Mouse (Mus musculus): ENCODE measurements at regions not wholly inside any gene's neighbourhood (a gene's known extent, or its start where the extent isn't known, plus 50 kb on each side); places are given as distances from the start of the nearest gene placed in this dataset.

- H3K36me3 ChIP-seq = no peaks in the 10 kb centered on the region
- 73% methylated on average over 3 of the region's 3 CpGs for WGBS
Observed at GRCm38 (mm10) chr2:16929974-16930373, 573.9 kb downstream of the Plxdc2 start.

GRCm38 (mm10) chr2:16959432-16959831, 603.3 kb downstream of the Plxdc2 start:
- H3K4me2 ChIP-seq (replicated peaks) = no peak overlapping the region
- H3K4me1 ChIP-seq (replicated peaks) = no peaks in the 10 kb centered on the region
- no peak overlapping the region for H3K9ac ChIP-seq
- no peaks in the 10 kb centered on the region for H3K27me3 ChIP-seq (replicated peaks)
- H3K27ac ChIP-seq = no peak overlapping the region
- ATAC-seq = no peak
- H3K9me3 ChIP-seq = no peaks in the 10 kb centered on the region
- H3K36me3 ChIP-seq = no peaks in the 10 kb centered on the region
- 90% methylated on average over 3 of the region's 3 CpGs for WGBS
- no peak overlapping the region for H3K4me3 ChIP-seq (replicated peaks)

More at GRCm38 (mm10) chr2:16929974-16930373, 573.9 kb downstream of the Plxdc2 start:
- H3K27ac ChIP-seq = no peak overlapping the region
- no peak overlapping the region for H3K9ac ChIP-seq
- no peaks in the 10 kb centered on the region for H3K4me1 ChIP-seq (replicated peaks)
- no peak for ATAC-seq
- no peak overlapping the region for H3K4me3 ChIP-seq (replicated peaks)
- no peaks in the 10 kb centered on the region for H3K9me3 ChIP-seq
- H3K4me2 ChIP-seq (replicated peaks) = no peak overlapping the region
- H3K27me3 ChIP-seq (replicated peaks) = no peaks in the 10 kb centered on the region

- Histone ChIP-seq H3K9ac (no peak overlapping the region), H3K9me3 (no peaks in the 10 kb centered on the region), H3K4me3 (replicated peaks) (no peak overlapping the region), H3K27ac (no peak overlapping the region), H3K4me1 (replicated peaks) (no peaks in the 10 kb centered on the region), H3K4me2 (replicated peaks) (no peak overlapping the region), H3K27me3 (replicated peaks) (no peaks in the 10 kb centered on the region), H3K36me3 (no peaks in the 10 kb centered on the region)
- 19% methylated on average over 4 of the region's 4 CpGs for WGBS
- ATAC-seq = no peak
Observed at GRCm38 (mm10) chr2:16977380-16977779, 621.3 kb downstream of the Plxdc2 start.

- H3K4me1 ChIP-seq (replicated peaks) = no peaks in the 10 kb centered on the region
- no peak overlapping the region for H3K4me3 ChIP-seq (replicated peaks)
- 72% methylated on average over 1 of the region's 1 CpGs for WGBS
- H3K27ac ChIP-seq = no peak overlapping the region
- H3K36me3 ChIP-seq = no peaks in the 10 kb centered on the region
- H3K27me3 ChIP-seq (replicated peaks) = no peaks in the 10 kb centered on the region
- no peak overlapping the region for H3K4me2 ChIP-seq (replicated peaks)
- no peak for ATAC-seq
- no peaks in the 10 kb centered on the region for H3K9me3 ChIP-seq
- H3K9ac ChIP-seq = no peak overlapping the region
Observed at GRCm38 (mm10) chr2:16982823-16983222, 626.7 kb downstream of the Plxdc2 start.

- no peak overlapping the region for H3K9ac ChIP-seq
- no peak overlapping the region for H3K4me2 ChIP-seq (replicated peaks)
- H3K4me3 ChIP-seq (replicated peaks) = no peak overlapping the region
- H3K4me1 ChIP-seq (replicated peaks) = no peaks in the 10 kb centered on the region
- H3K27me3 ChIP-seq (replicated peaks) = no peaks in the 10 kb centered on the region
- no peaks in the 10 kb centered on the region for H3K9me3 ChIP-seq
- H3K36me3 ChIP-seq = no peaks in the 10 kb centered on the region
- WGBS = 44% methylated on average over 5 of the region's 5 CpGs
- H3K27ac ChIP-seq = no peak overlapping the region
- peak; percentile 86 for ATAC-seq
Observed at GRCm38 (mm10) chr2:16983583-16984221, 627.6 kb downstream of the Plxdc2 start.
